Mouse (Mus musculus) hindbrain, embryonic 14.5 days (tissue): Measurements from ENCODE around the gene Tox2. TPM values are rescaled to one million over a fixed set of nuclear protein-coding genes. Genes with fewer than 3 reads are reported as not detected.

Source experiments
- ATAC-seq: fragments of 200-750 bp; cut with Nextera tagmentation; 2 replicates; pipeline ENCODE4 v1.8.0; 2017; ENCODE audit warnings: moderate number of reproducible peaks, mild to moderate bottlenecking, moderate TSS enrichment, moderate library complexity; ENCODE audit not compliant: low FRiP score
- DNase-seq: peaks from one replicate; pipeline ENCODE4 v3.0.0-alpha.2; 2015; ENCODE audit warnings: low spot score
- H3K27ac ChIP-seq: fragments of 300-500 bp; sonication (generic); 2 replicates; pipeline ENCODE4 v1.5.1; 2014; ENCODE audit warnings: mild to moderate bottlenecking, moderate library complexity
- H3K27me3 ChIP-seq: fragments of 300-500 bp; sonication (generic); 2 replicates; pipeline ENCODE4 v1.6.1; 2014; ENCODE audit warnings: mild to moderate bottlenecking, low read length, mixed read lengths; ENCODE audit not compliant: control insufficient read depth, insufficient read depth
- H3K36me3 ChIP-seq: fragments of 300-500 bp; sonication (generic); replicated peaks from 2 replicates; pipeline ENCODE4 v1.6.1; 2014; ENCODE audit not compliant: control insufficient read depth, insufficient read depth
- H3K4me1 ChIP-seq: fragments of 300-500 bp; sonication (generic); replicated peaks from 2 replicates; pipeline ENCODE4 v1.6.1; 2014; ENCODE audit warnings: antibody characterized with exemption, low read length, mixed read lengths; ENCODE audit not compliant: control insufficient read depth, insufficient read depth
- H3K4me2 ChIP-seq: fragments of 300-500 bp; sonication (generic); replicated peaks from 2 replicates; pipeline ENCODE4 v1.6.1; 2014; ENCODE audit warnings: mild to moderate bottlenecking, moderate library complexity
- H3K4me3 ChIP-seq: fragments of 300-500 bp; sonication (generic); replicated peaks from 2 replicates; pipeline ENCODE4 v1.5.1; 2014; ENCODE audit warnings: mild to moderate bottlenecking, low read length
- H3K9ac ChIP-seq: fragments of 300-500 bp; sonication (generic); 2 replicates; pipeline ENCODE4 v1.6.1; 2014
- H3K9me3 ChIP-seq: fragments of 300-500 bp; sonication (generic); 2 replicates; pipeline ENCODE4 v1.6.1; 2016; ENCODE audit warnings: low read length; ENCODE audit not compliant: control insufficient read depth
- WGBS: fragments of 180-500 bp; shearing (Covaris S2); extraction: QIAGEN DNeasy Blood & Tissue Kit; methylation state at CpG from one replicate; pipeline ENCODE4 v1.1.7; 2014; 5-methylcytosine and 5-hydroxymethylcytosine counted together
- polyA plus RNA-seq: library from polyadenylated mRNA; unstranded; fragments of >200 nt; fragmentation: Nextera tagmentation; extraction: Ambion mirVana; gene quantifications from 2 replicates; pipeline ENCODE4 v1.2.1, GENCODE M21; 2014

Gene Tox2
- 28.7 and 31.4 TPM in 2 replicates for polyA plus RNA-seq

DNA sequence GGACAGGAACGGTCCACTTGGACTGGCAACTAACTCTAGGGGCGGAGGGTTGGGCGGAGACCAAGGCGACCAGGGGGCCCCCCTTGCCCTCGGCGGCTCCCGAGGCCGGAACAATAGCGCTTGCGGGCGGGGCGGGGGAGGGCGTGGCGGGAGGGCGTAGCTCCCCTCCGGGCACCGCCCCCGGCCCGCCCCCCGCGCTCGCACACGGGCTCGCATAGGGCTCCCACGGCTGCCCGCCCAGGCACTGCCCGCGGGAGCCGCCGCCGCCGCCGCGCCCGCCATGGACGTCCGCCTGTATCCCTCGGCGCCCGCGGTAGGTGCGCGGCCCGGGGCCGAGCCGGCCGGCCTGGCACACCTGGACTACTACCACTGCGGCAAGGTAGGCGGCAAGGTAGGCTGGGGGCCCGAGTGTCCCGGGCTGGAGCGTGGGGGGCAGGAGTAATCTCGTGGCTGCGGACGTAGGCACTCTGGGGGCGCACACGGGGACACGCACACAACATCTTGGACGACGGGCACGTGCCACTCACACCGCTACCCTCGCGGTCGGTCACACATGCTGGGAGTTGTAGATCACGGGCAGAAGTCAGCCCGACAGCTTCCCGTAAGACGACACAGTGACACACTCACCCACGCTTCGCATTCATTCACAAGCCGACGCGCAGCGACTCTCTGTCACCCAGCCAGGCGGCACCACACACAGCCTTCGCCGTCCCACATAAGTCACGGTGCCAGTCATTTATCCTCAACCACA, at the start of gene Tox2:
TSS of gene Tox2 (plus strand) at position 242 of the 751 bp plus-strand sequence.
- peak within 1 kb of the TSS; percentile 67 for H3K9ac ChIP-seq
- H3K4me1 ChIP-seq = peaks cover 37% of the 10 kb centered on the region
- H3K36me3 ChIP-seq = no peaks in the 10 kb centered on the region
- ATAC-seq = peak; percentile 80
- peaks cover 30% of the 10 kb centered on the region for H3K27me3 ChIP-seq
- peaks cover 13% of the 10 kb centered on the region; the same call in 1 of the 2 replicates for H3K9me3 ChIP-seq
- peak within 1 kb of the TSS; percentile 48 for H3K4me3 ChIP-seq
- under 1% methylated on average over 70 of the region's 79 CpGs for WGBS
- H3K27ac ChIP-seq = peak within 1 kb of the TSS; percentile 59
- peak within 1 kb of the TSS; percentile 63 for H3K4me2 ChIP-seq
- peak; percentile 61 for DNase-seq

DNA sequence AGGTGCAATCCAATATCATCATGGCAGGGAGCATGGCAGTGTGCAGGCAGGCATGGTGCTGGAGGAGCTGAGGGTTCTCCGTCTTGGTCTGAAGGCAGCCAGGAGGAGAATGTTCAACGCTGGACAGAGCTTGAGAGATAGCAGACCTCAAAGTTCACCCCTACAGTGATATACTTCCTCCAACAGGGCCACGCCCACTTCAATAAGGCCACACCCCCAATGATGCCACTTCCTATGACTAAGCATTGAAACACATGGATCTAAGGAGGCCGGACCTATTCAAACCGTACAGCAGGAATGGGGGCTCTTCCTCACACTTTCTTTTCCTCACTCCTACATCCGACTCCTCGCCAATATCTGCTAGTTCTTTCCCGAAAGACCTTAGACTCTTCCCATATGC, 48.3 kb upstream of the Tox2 start:
- ATAC-seq (no peak), DNase-seq (no peak)
- no peaks in the 10 kb centered on the region for H3K36me3 ChIP-seq
- H3K4me1 ChIP-seq = peaks cover 14% of the 10 kb centered on the region; the same call in 1 of the 2 replicates
- no peak overlapping the region for H3K4me3 ChIP-seq
- H3K27me3 ChIP-seq = no peaks in the 10 kb centered on the region
- H3K9ac ChIP-seq = no peak overlapping the region
- H3K27ac ChIP-seq = no peak overlapping the region
- 94% methylated on average over 8 of the region's 8 CpGs for WGBS
- H3K9me3 ChIP-seq = no peaks in the 10 kb centered on the region
- H3K4me2 ChIP-seq = no peak overlapping the region

GRCm38 (mm10) chr2:163158979-163159378, 43.9 kb upstream of the Tox2 start:
- ATAC-seq (no peak), DNase-seq (no peak)
- no peaks in the 10 kb centered on the region for H3K9me3 ChIP-seq
- 88% methylated on average over 9 of the region's 9 CpGs for WGBS
- H3K4me2 ChIP-seq = no peak overlapping the region
- H3K9ac ChIP-seq = no peak overlapping the region
- H3K4me3 ChIP-seq = no peak overlapping the region
- no peaks in the 10 kb centered on the region for H3K27me3 ChIP-seq
- no peaks in the 10 kb centered on the region for H3K4me1 ChIP-seq
- H3K36me3 ChIP-seq = no peaks in the 10 kb centered on the region
- no peak overlapping the region for H3K27ac ChIP-seq

GRCm38 (mm10) chr2:163164461-163164990, 38.4 kb upstream of the Tox2 start:
- DNase-seq = no peak
- no peak for ATAC-seq
- H3K27me3 ChIP-seq = no peaks in the 10 kb centered on the region
- no peak overlapping the region for H3K9ac ChIP-seq
- H3K4me3 ChIP-seq = no peak overlapping the region
- H3K9me3 ChIP-seq = no peaks in the 10 kb centered on the region
- 90% methylated on average over 10 of the region's 10 CpGs for WGBS
- H3K36me3 ChIP-seq = no peaks in the 10 kb centered on the region
- H3K27ac ChIP-seq = no peak overlapping the region
- H3K4me1 ChIP-seq = peaks cover 5% of the 10 kb centered on the region
- no peak overlapping the region for H3K4me2 ChIP-seq

DNA sequence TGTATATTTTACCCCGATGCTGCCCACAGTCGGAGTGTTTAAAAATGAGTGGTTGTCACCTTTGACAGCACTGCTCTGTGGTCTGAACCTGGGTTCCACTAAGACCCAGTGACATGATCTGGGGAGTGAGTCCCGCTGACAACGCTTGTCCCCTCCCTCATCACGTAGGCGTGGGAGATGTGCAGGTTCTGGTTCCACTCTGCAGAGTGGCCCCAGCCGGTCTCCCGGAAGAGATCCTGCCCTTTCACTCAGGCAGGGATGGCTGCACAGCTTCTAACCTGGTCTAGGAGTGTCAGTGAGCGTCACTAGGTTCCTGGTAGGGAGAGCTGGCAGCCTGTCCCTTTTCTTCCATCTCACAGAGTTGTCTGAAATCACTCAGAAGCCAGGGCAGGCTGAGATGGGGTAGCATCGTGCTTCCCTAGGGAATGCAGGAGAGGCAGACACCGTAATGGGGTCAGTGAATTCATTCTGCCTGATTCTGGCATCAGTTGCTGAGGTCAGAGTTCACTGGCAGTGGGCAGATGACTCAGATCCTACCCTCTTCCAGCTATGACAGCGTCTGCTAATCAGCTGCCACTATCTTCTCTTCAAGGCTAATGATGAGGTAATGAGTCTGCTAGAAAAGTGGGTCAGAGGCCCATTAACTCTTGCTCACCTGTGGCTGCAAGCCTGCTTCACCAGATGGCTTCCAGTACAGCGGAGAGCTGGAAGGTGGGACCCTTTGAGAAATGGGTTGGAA, 36.7 kb upstream of the Tox2 start:
- Histone ChIP-seq H3K27ac (no peak overlapping the region), H3K9ac (no peak overlapping the region), H3K27me3 (no peaks in the 10 kb centered on the region), H3K4me2 (no peak overlapping the region), H3K9me3 (no peaks in the 10 kb centered on the region), H3K4me3 (no peak overlapping the region), H3K4me1 (peaks cover 5% of the 10 kb centered on the region), H3K36me3 (no peaks in the 10 kb centered on the region)
- 43% methylated on average over 13 of the region's 13 CpGs for WGBS
- ATAC-seq = no peak
- DNase-seq = no peak

DNA sequence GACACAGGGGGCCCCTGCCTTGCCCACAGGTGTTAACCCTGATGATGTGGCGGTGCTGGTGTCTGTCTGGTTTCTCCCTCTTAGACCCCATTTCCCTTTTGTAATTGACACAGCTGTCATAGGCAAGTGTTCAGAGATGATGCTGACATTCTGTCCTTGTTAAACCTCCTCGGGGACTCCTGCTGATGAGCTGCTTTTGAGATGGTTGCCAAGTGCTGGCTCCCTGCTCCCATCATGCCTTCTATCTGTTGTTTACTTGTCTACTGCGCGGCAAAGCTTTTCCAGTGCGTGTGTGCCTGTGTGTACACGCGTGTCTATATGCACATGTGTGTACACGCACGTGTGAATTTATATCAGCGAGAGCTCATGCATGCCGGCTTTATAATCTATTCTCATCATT, 31.0 kb upstream of the Tox2 start:
- H3K9ac ChIP-seq = no peak overlapping the region
- H3K9me3 ChIP-seq = no peaks in the 10 kb centered on the region
- no peak overlapping the region for H3K4me2 ChIP-seq
- DNase-seq (no peak), ATAC-seq (no peak)
- H3K27me3 ChIP-seq = no peaks in the 10 kb centered on the region
- WGBS = 75% methylated on average over 11 of the region's 11 CpGs
- H3K27ac ChIP-seq = no peak overlapping the region
- H3K4me3 ChIP-seq = no peak overlapping the region
- no peaks in the 10 kb centered on the region for H3K36me3 ChIP-seq
- H3K4me1 ChIP-seq = peaks cover 4% of the 10 kb centered on the region; the same call in 1 of the 2 replicates

DNA sequence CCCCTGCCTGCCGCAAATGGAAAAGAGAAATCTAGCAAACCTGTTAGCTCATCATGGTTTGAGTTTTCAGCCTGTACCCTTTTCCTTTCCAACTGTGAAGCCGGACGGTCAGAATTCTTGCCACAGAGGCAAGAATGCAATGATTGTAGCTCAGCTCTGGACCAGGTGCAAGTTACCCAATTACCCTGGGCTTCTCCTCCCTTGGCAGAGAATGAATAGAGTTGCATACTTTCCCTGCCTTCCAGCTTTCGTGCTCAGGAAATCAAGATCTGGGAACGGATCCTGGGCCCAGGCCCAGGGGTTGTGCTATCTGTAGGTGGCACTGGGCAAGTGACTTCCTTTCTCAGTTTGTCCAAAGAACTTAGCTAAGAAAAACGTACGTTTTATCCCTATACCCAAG, 28.9 kb upstream of the Tox2 start:
- DNase-seq (no peak), ATAC-seq (no peak)
- Histone ChIP-seq H3K4me1 (peaks cover 4% of the 10 kb centered on the region; the same call in 1 of the 2 replicates), H3K27ac (no peak overlapping the region), H3K4me3 (no peak overlapping the region), H3K9ac (no peak overlapping the region), H3K4me2 (no peak overlapping the region), H3K9me3 (no peaks in the 10 kb centered on the region), H3K36me3 (no peaks in the 10 kb centered on the region), H3K27me3 (no peaks in the 10 kb centered on the region)
- 62% methylated on average over 7 of the region's 7 CpGs for WGBS

DNA sequence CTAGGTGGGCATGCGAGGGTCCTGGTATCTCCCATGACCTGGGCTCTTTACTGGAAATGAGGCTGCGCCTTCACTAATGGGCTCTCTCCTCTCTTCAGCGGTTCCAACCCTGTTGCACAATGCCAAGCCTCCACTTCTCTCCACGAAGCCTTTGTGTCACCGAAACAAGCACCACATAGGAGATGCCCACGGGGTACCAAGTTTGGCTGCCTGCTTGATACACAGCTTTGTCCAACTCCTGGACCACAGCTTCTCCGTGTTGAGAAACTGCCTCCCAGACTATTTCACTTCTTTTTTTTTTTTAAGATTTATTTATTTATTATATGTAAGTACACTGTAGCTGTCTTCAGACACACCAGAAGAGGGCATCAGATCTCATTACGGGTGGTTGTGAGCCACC, 27.1 kb upstream of the Tox2 start:
- Histone ChIP-seq H3K9ac (no peak overlapping the region), H3K27me3 (no peaks in the 10 kb centered on the region), H3K4me1 (peaks cover 4% of the 10 kb centered on the region; the same call in 1 of the 2 replicates), H3K27ac (no peak overlapping the region), H3K36me3 (no peaks in the 10 kb centered on the region), H3K9me3 (no peaks in the 10 kb centered on the region), H3K4me3 (no peak overlapping the region), H3K4me2 (no peak overlapping the region)
- DNase-seq (no peak), ATAC-seq (no peak)
- WGBS = 94% methylated on average over 7 of the region's 8 CpGs

DNA sequence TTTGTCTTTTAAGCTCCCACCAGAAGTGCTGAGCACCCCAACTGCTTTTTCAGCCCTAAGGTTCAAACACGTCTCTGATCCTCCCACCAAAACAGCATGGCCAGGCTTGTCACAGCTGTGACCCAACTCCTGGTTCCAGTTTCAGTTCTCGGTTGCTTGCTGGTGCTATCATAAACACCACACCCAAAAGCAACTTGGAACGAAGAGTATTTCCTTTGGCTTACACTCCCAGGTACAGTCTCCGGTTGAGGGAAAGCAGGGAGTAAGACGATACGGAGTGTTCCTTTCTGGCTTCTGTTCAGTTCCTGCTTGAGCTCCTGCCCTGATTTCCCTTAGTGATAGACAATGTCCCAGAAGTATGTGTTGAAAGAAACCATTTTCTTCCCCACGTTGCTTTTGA, 26.4 kb upstream of the Tox2 start:
- DNase-seq (no peak), ATAC-seq (no peak)
- no peak overlapping the region for H3K27ac ChIP-seq
- H3K9me3 ChIP-seq = no peaks in the 10 kb centered on the region
- H3K27me3 ChIP-seq = no peaks in the 10 kb centered on the region
- peaks cover 4% of the 10 kb centered on the region; the same call in 1 of the 2 replicates for H3K4me1 ChIP-seq
- no peaks in the 10 kb centered on the region for H3K36me3 ChIP-seq
- no peak overlapping the region for H3K4me3 ChIP-seq
- no peak overlapping the region for H3K4me2 ChIP-seq
- whole genome bisulfite sequencing = 81% methylated on average over 7 of the region's 7 CpGs
- no peak overlapping the region for H3K9ac ChIP-seq
